Mouse (Mus musculus) midbrain, postnatal 0 days (tissue): ENCODE measurements at regions not wholly inside any gene's neighbourhood (a gene's known extent, or its start where the extent isn't known, plus 50 kb on each side); places are given as distances from the start of the nearest gene placed in this dataset.

ENCODE experiments used
- ATAC-seq: fragments of 200-750 bp; cut with Nextera tagmentation; 2 replicates; pipeline ENCODE4 v1.8.0; 2017; ENCODE audit warnings: moderate number of reproducible peaks, mild to moderate bottlenecking, moderate TSS enrichment, moderate library complexity; ENCODE audit not compliant: low FRiP score
- DNase-seq: peaks from one replicate; pipeline ENCODE4 v3.0.0-alpha.2; 2015; ENCODE audit warnings: low spot score
- H3K27ac ChIP-seq: fragments of 300-500 bp; sonication (generic); 2 replicates; pipeline ENCODE4 v1.5.1; 2014; ENCODE audit warnings: low read depth, mild to moderate bottlenecking, low read length, mixed read lengths
- H3K27me3 ChIP-seq: fragments of 300-500 bp; sonication (generic); 2 replicates; pipeline ENCODE4 v1.6.1; 2014; ENCODE audit warnings: low read length, control low read depth, mixed read lengths; ENCODE audit not compliant: insufficient read depth
- H3K36me3 ChIP-seq: fragments of 300-500 bp; sonication (generic); 2 replicates; pipeline ENCODE4 v1.6.1; 2014; ENCODE audit warnings: low read length, control low read depth, mixed read lengths; ENCODE audit not compliant: insufficient read depth
- H3K4me1 ChIP-seq: fragments of 300-500 bp; sonication (generic); 2 replicates; pipeline ENCODE4 v1.6.1; 2014; ENCODE audit warnings: mild to moderate bottlenecking, control low read depth, antibody characterized with exemption, low read length, mixed read lengths; ENCODE audit not compliant: insufficient read depth
- H3K4me2 ChIP-seq: fragments of 300-500 bp; sonication (generic); 2 replicates; pipeline ENCODE4 v1.6.1; 2014; ENCODE audit warnings: low read depth, mild to moderate bottlenecking, low read length, mixed read lengths; ENCODE audit not compliant: poor library complexity, severe bottlenecking
- H3K4me3 ChIP-seq: fragments of 300-500 bp; sonication (generic); 2 replicates; pipeline ENCODE4 v1.5.1; 2014; ENCODE audit warnings: low read depth, mild to moderate bottlenecking, low read length, moderate library complexity
- H3K9ac ChIP-seq: fragments of 300-500 bp; sonication (generic); replicated peaks from 2 replicates; pipeline ENCODE4 v1.6.1; 2014; ENCODE audit warnings: mild to moderate bottlenecking, low read length, moderate library complexity, mixed read lengths; ENCODE audit not compliant: poor library complexity, severe bottlenecking
- H3K9me3 ChIP-seq: fragments of 300-500 bp; sonication (generic); 2 replicates; pipeline ENCODE4 v1.6.1; 2016; ENCODE audit warnings: low read length, control low read depth
- CTCF ChIP-seq: IDR thresholded peaks from 2 replicates; pipeline ENCODE4 v1.5.1; 2016; ENCODE audit warnings: antibody characterized with exemption, mild to moderate bottlenecking
- WGBS: fragments of 180-500 bp; shearing (Covaris S2); extraction: QIAGEN DNeasy Blood & Tissue Kit; methylation state at CpG from one replicate; pipeline ENCODE4 v1.1.7; 2014; 5-methylcytosine and 5-hydroxymethylcytosine counted together

DNA sequence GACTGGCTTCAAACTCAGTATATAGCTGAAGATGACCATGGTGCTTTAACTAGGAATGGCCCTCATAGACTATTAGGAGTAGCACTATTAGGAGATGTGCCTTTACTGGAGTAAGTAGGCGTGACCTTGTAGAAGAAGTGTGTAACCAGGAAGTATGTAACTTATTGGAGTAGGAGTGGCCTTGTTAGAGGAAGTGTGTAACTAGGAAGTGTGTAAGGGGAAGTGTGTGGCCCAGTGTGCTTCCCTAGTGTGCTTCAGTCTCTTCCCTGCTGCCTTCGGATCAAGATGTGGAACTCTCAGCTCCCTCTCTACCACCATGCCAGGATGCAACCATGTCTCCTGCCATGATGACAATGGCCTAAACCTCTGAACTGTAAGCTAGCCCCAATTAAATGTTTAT, 151.0 kb upstream of the Zfp462 start:
- no peak overlapping the region for H3K27ac ChIP-seq
- ATAC-seq, result no peak
- TF ChIP-seq CTCF, result no peak
- no peak overlapping the region for H3K9ac ChIP-seq
- 98% methylated on average over 2 of the region's 2 CpGs for WGBS
- H3K9me3 ChIP-seq, result no peaks in the 10 kb centered on the region
- no peaks in the 10 kb centered on the region for H3K27me3 ChIP-seq
- no peaks in the 10 kb centered on the region for H3K4me1 ChIP-seq
- no peak overlapping the region for H3K4me2 ChIP-seq
- no peaks in the 10 kb centered on the region for H3K36me3 ChIP-seq
- no peak for DNase-seq
- no peak overlapping the region for H3K4me3 ChIP-seq

DNA sequence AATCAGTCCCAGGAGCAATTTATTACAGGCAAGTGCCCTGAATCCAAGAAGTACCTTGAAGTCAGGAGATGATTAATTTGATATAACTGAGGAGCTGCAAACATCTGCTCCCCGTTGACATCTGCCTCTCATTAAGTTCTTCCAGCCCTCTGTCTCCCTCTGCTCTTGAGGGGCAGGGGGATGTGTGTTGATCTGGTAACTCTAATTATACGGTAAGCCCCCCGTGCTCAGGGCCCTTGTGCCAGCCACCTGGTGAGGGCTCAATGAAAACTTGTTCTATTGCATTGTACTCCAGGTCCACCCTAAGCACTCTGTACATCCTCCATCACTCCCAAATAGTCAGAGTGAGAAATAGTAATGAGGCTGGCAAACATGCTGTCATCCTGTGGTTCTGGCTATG, 149.6 kb upstream of the Zfp462 start:
- Histone ChIP-seq H3K27ac (no peak overlapping the region), H3K4me3 (no peak overlapping the region), H3K9ac (no peak overlapping the region), H3K4me2 (no peak overlapping the region), H3K27me3 (no peaks in the 10 kb centered on the region), H3K4me1 (no peaks in the 10 kb centered on the region), H3K9me3 (no peaks in the 10 kb centered on the region), H3K36me3 (no peaks in the 10 kb centered on the region)
- TF ChIP-seq CTCF, result no peak
- ATAC-seq (no peak), DNase-seq (no peak)
- 30% methylated on average over 3 of the region's 3 CpGs for WGBS

DNA sequence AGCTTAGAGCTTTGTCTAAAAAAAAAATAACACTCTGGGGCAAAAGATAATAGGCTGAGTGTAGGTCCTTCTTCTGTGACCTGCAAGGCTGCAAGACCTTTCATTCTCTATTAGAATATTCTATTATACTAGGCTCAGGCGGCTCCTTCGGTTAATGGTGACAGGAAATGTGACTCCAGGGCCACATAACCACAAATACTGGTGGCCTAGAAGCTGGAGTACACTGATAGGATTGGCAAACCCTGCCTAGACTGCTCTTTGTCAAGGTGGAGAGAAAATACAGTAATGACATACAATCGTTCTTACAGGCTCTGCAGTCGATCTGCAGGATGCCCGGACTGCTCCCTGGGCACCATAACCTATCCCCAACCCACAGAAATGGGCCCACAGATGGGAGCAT, 146.3 kb upstream of the Zfp462 start:
- no peak overlapping the region for H3K27ac ChIP-seq
- DNase-seq (no peak), ATAC-seq (no peak)
- no peaks in the 10 kb centered on the region for H3K36me3 ChIP-seq
- H3K4me3 ChIP-seq, result no peak overlapping the region
- H3K9ac ChIP-seq, result no peak overlapping the region
- H3K4me1 ChIP-seq, result no peaks in the 10 kb centered on the region
- no peak for TF ChIP-seq CTCF
- H3K9me3 ChIP-seq, result no peaks in the 10 kb centered on the region
- no peaks in the 10 kb centered on the region for H3K27me3 ChIP-seq
- WGBS, result 87% methylated on average over 5 of the region's 5 CpGs
- H3K4me2 ChIP-seq, result no peak overlapping the region

DNA sequence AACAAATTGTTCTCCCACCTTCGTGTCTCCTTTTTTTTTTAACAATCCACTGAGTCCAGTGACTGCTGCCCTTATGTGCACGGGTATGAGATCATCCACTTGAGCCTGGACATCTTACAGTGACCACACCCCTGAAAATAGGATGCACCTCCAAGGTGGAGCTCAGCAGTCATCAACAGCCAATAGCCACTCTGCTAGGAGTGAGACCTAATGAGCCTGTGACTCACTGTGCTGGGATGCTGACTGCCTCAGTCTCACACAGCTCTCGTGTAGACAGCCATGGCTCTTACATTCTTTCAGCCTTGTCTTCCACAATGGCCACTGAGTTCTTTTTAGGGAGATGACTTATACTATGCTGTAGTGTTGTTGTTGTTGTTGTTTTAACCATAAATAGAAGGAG, 133.7 kb upstream of the Zfp462 start:
- no peak overlapping the region for H3K4me3 ChIP-seq
- H3K27ac ChIP-seq, result no peak overlapping the region
- H3K27me3 ChIP-seq, result no peaks in the 10 kb centered on the region
- TF ChIP-seq CTCF, result no peak
- no peak overlapping the region for H3K9ac ChIP-seq
- no peak overlapping the region for H3K4me2 ChIP-seq
- DNase-seq (no peak), ATAC-seq (no peak)
- no peaks in the 10 kb centered on the region for H3K4me1 ChIP-seq
- WGBS, result 82% methylated on average over 3 of the region's 3 CpGs
- H3K9me3 ChIP-seq, result no peaks in the 10 kb centered on the region
- no peaks in the 10 kb centered on the region for H3K36me3 ChIP-seq

DNA sequence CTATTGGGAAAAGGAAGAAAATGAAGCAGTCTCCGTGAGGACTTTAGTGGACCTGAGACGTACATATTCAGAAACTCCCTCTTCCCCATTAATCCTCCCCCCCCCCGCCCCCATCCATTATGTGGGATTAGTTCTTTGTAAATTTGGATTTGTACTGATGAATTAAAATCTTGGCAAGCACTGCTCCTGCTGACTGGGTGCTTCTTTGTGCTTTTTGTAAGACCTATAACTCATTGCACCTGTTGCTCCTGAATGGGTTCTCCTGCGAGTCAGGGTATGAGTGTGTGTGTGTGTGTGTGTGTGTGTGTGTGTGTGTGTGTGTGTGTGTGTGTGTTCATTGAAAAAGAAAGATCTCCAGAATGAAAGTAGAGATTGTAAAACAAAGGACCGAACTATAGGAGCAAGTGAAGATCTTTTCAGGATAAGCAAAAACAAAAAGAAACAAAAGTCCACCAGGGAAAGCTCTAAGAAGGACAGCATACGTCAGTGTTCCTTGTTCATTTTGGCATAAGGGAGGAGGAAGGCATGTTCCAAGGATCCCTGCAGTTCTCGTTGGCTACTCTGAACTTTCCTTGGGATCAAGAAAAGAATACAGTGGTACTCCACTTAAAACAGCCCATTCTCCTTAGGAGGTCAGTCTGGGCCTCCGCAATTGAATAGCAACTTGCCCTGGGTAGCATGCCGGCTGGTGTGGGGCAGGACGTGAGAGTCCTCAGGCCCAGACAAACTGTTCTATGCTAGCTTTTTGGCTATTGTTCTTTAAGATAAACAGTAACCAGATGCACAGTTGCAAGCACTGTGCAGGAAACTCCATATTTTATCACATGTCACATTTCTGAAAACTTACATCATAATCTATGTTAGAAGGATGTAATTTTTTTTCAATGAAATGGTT, 131.9 kb upstream of the Zfp462 start:
- no peak overlapping the region for H3K4me3 ChIP-seq
- H3K9ac ChIP-seq, result no peak overlapping the region
- H3K27ac ChIP-seq, result no peak overlapping the region
- DNase-seq (no peak), ATAC-seq (no peak)
- no peaks in the 10 kb centered on the region for H3K4me1 ChIP-seq
- no peaks in the 10 kb centered on the region for H3K9me3 ChIP-seq
- 34% methylated on average over 10 of the region's 10 CpGs for WGBS
- no peak overlapping the region for H3K4me2 ChIP-seq
- TF ChIP-seq CTCF, result no peak
- H3K36me3 ChIP-seq, result no peaks in the 10 kb centered on the region
- H3K27me3 ChIP-seq, result no peaks in the 10 kb centered on the region

DNA sequence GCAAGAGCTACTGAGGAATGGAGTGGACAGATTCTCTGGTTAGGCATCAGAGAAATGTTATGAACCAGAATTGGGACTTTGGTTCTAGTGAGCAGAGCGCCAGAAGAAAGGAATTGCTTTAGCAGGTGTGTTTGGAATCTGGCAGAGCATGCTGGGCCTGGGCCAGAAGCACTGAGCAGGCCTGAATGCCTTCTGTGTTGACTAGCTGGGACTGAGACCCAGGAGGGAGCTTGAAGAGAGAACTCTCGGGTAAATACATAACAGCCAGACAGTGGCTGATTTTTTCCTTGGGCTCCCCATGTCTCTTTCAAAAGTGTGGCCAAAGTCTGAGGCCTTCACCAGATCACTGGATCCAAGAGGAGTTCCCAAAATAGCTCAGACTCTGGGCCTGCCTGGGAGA, 107.5 kb upstream of the Zfp462 start:
- Histone ChIP-seq H3K27me3 (no peaks in the 10 kb centered on the region), H3K27ac (no peak overlapping the region), H3K4me3 (no peak overlapping the region), H3K36me3 (no peaks in the 10 kb centered on the region), H3K9me3 (no peaks in the 10 kb centered on the region), H3K9ac (no peak overlapping the region), H3K4me2 (no peak overlapping the region), H3K4me1 (no peaks in the 10 kb centered on the region)
- no peak for TF ChIP-seq CTCF
- 62% methylated on average over 2 of the region's 2 CpGs for WGBS
- DNase-seq (peak; percentile 33), ATAC-seq (no peak)
